Mouse (Mus musculus): ENCODE results near the gene Letm1.

DNA sequence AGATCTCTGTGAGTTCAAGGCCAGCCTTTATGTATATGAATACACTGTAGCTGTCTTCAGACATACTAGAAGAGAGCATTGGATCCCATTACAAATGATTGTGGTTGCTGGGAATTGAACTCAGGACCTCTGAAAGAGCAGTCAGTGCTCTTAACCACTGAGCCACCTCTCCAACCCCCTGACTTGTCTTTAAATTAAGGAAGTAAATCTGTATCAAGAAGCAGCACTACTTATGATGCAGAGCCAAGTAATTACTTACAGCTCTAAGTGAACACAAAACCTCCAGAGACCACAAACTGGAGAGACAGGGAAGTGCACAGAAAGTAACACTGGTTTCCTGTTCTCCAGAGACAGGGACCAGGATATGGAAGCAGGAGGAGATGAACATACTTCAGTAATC lies 5.4 kb downstream of the Letm1 start:
- no peak for TF ChIP-seq POLR2A (IDR thresholded peaks at IDR 0.05; ENCODE audit: low read depth, low read length)
- TF ChIP-seq CTCF (IDR thresholded peaks at IDR 0.05; ENCODE audit: extremely low read depth, insufficient read length, insufficient replicate concordance, low read depth, low read length) = no peak
